Mouse (Mus musculus) stomach, postnatal 0 days (tissue): ENCODE measurements around the gene Slc35d2. TPM values are rescaled to one million over a fixed set of nuclear protein-coding genes. Genes with fewer than 3 reads are reported as not detected.
A peak's percentile ranks its signal among the peaks of the same experiment; 100 is the strongest.

Experiments used
- ATAC-seq: fragments of 200-750 bp; cut with Nextera tagmentation; 2 replicates; pipeline ENCODE4 v1.8.0; 2017; ENCODE audit not compliant: low FRiP score, low TSS enrichment
- DNase-seq: peaks from one replicate; pipeline ENCODE4 v3.0.0-alpha.2; 2016; ENCODE audit warnings: low spot score
- H3K27ac ChIP-seq: fragments of 300-500 bp; sonication (generic); replicated peaks from 2 replicates; pipeline ENCODE4 v1.5.1; 2014; ENCODE audit warnings: mild to moderate bottlenecking, control low read depth
- H3K27me3 ChIP-seq: fragments of 300-500 bp; sonication (generic); 2 replicates; pipeline ENCODE4 v1.6.1; 2014; ENCODE audit warnings: low read length; ENCODE audit not compliant: control insufficient read depth, insufficient read depth
- H3K36me3 ChIP-seq: fragments of 300-500 bp; sonication (generic); 2 replicates; pipeline ENCODE4 v1.6.1; 2014; ENCODE audit warnings: low read length, mixed read lengths; ENCODE audit not compliant: control insufficient read depth, insufficient read depth
- H3K4me1 ChIP-seq: fragments of 300-500 bp; sonication (generic); replicated peaks from 2 replicates; pipeline ENCODE4 v1.6.1; 2014; ENCODE audit warnings: antibody characterized with exemption; ENCODE audit not compliant: control insufficient read depth, insufficient read depth
- H3K4me2 ChIP-seq: fragments of 300-500 bp; sonication (generic); replicated peaks from 2 replicates; pipeline ENCODE4 v1.6.1; 2014; ENCODE audit warnings: low read depth, mild to moderate bottlenecking, control low read depth, moderate library complexity
- H3K4me3 ChIP-seq: fragments of 300-500 bp; sonication (generic); 2 replicates; pipeline ENCODE4 v1.5.1; 2014; ENCODE audit warnings: low read depth, low read length, control low read depth
- H3K9ac ChIP-seq: fragments of 300-500 bp; sonication (generic); 2 replicates; pipeline ENCODE4 v1.6.1; 2014; ENCODE audit warnings: mild to moderate bottlenecking, low read length, control low read depth, mixed read lengths
- H3K9me3 ChIP-seq: fragments of 300-500 bp; sonication (generic); 2 replicates; pipeline ENCODE4 v1.6.1; 2016; ENCODE audit warnings: low read length; ENCODE audit not compliant: control insufficient read depth
- CTCF ChIP-seq: IDR thresholded peaks from 2 replicates; pipeline ENCODE4 v1.5.1; 2016; ENCODE audit warnings: antibody characterized with exemption, low read depth, mild to moderate bottlenecking, moderate library complexity
- EP300 ChIP-seq: optimal IDR thresholded peaks from 2 replicates; pipeline ENCODE3; 2016; ENCODE audit warnings: antibody characterized with exemption
- WGBS: fragments of 180-500 bp; shearing (Covaris S2); extraction: QIAGEN DNeasy Blood & Tissue Kit; methylation state at CpG from one replicate; pipeline ENCODE4 v1.1.7; 2014; 5-methylcytosine and 5-hydroxymethylcytosine counted together
- polyA plus RNA-seq: library from polyadenylated mRNA; unstranded; fragments of >200 nt; fragmentation: Nextera tagmentation; extraction: Ambion mirVana; gene quantifications from 2 replicates; pipeline ENCODE4 v1.2.1, GENCODE M21; 2015

Slc35d2 gene
- polyA plus RNA-seq: 7.9 and 9.5 TPM in 2 replicates

DNA sequence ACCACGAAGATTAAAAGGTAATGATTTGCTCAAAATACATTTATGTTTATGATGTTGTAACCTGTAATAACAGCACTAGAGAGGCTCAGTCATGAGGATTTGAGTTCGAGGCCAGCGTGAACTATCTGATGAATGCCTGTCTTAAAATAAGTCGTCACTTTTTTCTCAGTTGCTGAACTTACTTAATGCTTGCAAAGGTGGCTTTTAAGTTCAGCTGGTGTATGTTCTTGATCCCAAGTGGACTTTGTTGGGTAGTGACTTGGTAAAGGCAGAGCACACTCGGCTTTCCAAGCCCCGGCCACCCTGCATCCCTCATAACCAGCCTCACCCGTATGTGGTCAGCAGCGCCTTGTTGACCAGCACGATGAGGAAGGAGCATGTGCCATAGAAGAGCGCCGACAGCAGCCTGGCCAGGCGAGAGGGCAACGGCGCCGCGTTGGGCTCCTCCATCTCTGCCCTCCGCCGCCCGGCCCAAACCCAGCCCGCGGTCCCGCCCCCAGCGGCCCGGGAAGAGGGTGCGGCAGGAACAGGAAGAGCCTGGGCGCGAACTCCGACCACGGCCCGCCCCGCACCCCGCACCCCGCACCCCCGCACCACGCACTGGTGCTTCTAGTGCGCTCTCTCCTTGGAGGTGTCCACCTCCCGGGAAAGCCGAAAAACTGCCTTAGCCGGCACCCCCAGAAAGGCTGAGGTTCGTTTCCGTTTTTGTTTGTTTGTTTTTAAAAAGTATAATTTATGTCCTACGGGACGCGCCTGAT is at the start of gene Slc35d2:
TSS of gene Slc35d2 (minus strand) at position 511 of the 758 bp plus-strand sequence.
- peak within 1 kb of the TSS; percentile 81 for H3K27ac ChIP-seq
- H3K9ac ChIP-seq: peak within 1 kb of the TSS; percentile 69
- WGBS: 6% methylated on average over 44 of the region's 44 CpGs
- no peaks in the 10 kb centered on the region; the same call in 1 of the 2 replicates for H3K36me3 ChIP-seq
- no peaks in the 10 kb centered on the region for H3K27me3 ChIP-seq
- ATAC-seq: peak; percentile 93
- peak within 1 kb of the TSS; percentile 65 for H3K4me3 ChIP-seq
- no peaks in the 10 kb centered on the region for H3K9me3 ChIP-seq
- TF ChIP-seq CTCF (no peak), EP300 (no peak)
- H3K4me2 ChIP-seq: peak within 1 kb of the TSS; percentile 81
- no peaks in the 10 kb centered on the region for H3K4me1 ChIP-seq
- DNase-seq: peak; percentile 79

DNA sequence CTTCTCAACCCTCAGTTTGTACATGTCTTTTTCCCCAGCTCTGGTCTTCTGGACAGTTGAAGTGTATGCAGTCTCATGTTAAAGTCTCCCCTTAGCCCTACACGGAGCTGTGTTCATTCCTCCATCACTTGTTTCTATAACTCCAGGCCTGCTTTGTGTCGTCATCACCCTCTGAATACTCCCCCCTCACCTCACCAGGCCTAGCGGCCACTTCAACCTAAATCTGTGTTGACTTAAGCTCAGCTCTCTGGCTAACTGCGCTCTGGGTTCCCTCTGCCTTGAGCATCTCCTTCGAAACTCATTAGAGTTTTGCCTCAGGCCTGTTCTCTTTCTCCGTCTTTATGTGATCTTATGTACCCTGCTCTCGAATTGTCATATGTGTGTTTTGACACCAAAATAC is 48.8 kb upstream of the Slc35d2 start:
- DNase-seq: no peak
- Histone ChIP-seq H3K9me3 (no peaks in the 10 kb centered on the region), H3K4me2 (no peak overlapping the region), H3K27ac (no peak overlapping the region), H3K4me3 (no peak overlapping the region), H3K27me3 (no peaks in the 10 kb centered on the region), H3K36me3 (peaks cover 5% of the 10 kb centered on the region), H3K4me1 (no peaks in the 10 kb centered on the region), H3K9ac (no peak overlapping the region)
- ATAC-seq: no peak
- no peak for TF ChIP-seq EP300
- TF ChIP-seq CTCF: no peak
- WGBS: 73% methylated on average over 7 of the region's 7 CpGs

DNA sequence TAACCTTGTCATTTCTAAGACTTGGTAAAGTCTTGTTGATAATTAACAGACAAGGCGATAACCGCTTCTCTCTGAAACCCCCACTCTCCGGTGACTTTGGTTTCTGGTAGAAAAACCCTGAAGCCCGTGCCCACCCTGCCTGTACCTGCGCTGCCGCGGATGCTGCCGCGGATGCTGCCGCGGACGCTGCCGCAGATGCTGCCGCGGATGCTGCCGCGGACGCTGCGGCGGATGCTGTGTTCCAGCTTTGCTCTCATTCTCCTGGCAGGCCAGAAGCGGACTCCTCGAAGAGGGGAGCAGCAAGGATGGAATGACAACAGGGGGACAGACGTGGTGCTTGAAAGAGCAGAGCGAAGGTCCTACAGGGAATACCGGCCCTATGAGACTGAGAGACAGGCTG is 40.6 kb upstream of the Slc35d2 start:
- ATAC-seq (no peak), DNase-seq (no peak)
- no peaks in the 10 kb centered on the region for H3K27me3 ChIP-seq
- 97% methylated on average over 25 of the region's 25 CpGs for WGBS
- no peaks in the 10 kb centered on the region for H3K4me1 ChIP-seq
- H3K9ac ChIP-seq: no peak overlapping the region
- H3K9me3 ChIP-seq: peaks cover 4% of the 10 kb centered on the region; the same call in 1 of the 2 replicates
- TF ChIP-seq EP300: no peak
- TF ChIP-seq CTCF: no peak
- no peak overlapping the region for H3K4me2 ChIP-seq
- H3K36me3 ChIP-seq: peaks cover 10% of the 10 kb centered on the region; the same call in 1 of the 2 replicates
- H3K27ac ChIP-seq: no peak overlapping the region
- H3K4me3 ChIP-seq: no peak overlapping the region

DNA sequence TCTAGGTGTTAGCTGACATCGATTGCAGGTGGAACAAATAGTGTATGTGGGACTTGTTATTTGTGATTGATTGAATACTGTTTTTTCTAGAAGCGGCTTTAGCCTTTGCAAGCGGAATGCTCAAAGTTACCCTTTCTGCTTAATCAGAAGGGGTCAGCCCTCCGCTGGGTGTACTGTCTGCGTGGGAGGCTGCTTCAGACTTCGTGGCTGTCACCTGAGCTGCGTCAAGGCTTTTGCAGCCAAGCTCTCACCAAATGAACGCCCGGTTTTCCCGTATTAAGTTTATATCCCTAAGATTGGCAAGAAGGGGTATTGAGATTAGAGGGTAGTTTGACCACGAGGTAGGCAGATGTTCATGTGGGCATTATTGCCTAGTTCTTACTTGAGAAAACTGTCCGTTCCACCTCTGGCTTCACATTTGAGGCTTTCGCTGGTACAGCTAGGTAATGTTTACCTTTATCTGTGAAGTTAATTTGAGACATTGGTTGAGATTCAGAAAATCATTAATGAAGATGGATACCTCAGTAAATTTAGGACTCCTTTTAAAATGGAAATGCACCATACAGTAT is 34.1 kb upstream of the Slc35d2 start:
- ATAC-seq: no peak
- peak overlapping the region; percentile 96 for H3K4me2 ChIP-seq
- 47% methylated on average over 13 of the region's 13 CpGs for WGBS
- TF ChIP-seq CTCF (no peak), EP300 (no peak)
- H3K27ac ChIP-seq: no peak overlapping the region
- H3K4me1 ChIP-seq: peaks cover 4% of the 10 kb centered on the region; the same call in 1 of the 2 replicates
- no peaks in the 10 kb centered on the region for H3K9me3 ChIP-seq
- H3K27me3 ChIP-seq: no peaks in the 10 kb centered on the region
- no peak for DNase-seq
- peak overlapping the region; percentile 86; the same call in 1 of the 2 replicates for H3K9ac ChIP-seq
- peak overlapping the region; percentile 81 for H3K4me3 ChIP-seq
- no peaks in the 10 kb centered on the region for H3K36me3 ChIP-seq

GRCm38 (mm10) chr13:64162626-64163025 is 33.5 kb upstream of the Slc35d2 start:
- peaks cover 4% of the 10 kb centered on the region; the same call in 1 of the 2 replicates for H3K4me1 ChIP-seq
- ATAC-seq: no peak

More at GRCm38 (mm10) chr13:64162626-64163025, 33.5 kb upstream of the Slc35d2 start:
- no peaks in the 10 kb centered on the region for H3K27me3 ChIP-seq
- H3K4me2 ChIP-seq: peak overlapping the region; percentile 96
- no peaks in the 10 kb centered on the region for H3K9me3 ChIP-seq
- H3K27ac ChIP-seq: no peak overlapping the region
- TF ChIP-seq CTCF (no peak), EP300 (no peak)
- 6% methylated on average over 14 of the region's 14 CpGs for WGBS
- peak overlapping the region; percentile 86 for H3K9ac ChIP-seq
- H3K4me3 ChIP-seq: peak overlapping the region; percentile 81
- no peak for DNase-seq
- no peaks in the 10 kb centered on the region for H3K36me3 ChIP-seq
